Comparison of ENCODE assay signal across 15 mouse cellular contexts in genomic region chr1:116107010-116107723, GRCm38 (mm10).
"Had no signal": no experiment of that assay in that cellular context is flagged by ENCODE, and none has a peak within 500 bp of the region (broad histone marks: within the 10 kb centered on the region; RNA-seq: fewer than 3 reads in every experiment).

No protein-coding gene starts in this region.

- H3K27ac ChIP-seq: kidney, postnatal 0 days; limb, embryonic 15.5 days; liver, embryonic 12.5 days; midbrain, embryonic 10.5 days; stomach, embryonic 15.5 days had no signal

- H3K4me2 ChIP-seq: limb, embryonic 15.5 days; liver, embryonic 12.5 days; lung, embryonic 14.5 days; stomach, embryonic 15.5 days had no signal

- H3K36me3 ChIP-seq: limb, embryonic 15.5 days; liver, embryonic 12.5 days; midbrain, embryonic 10.5 days; stomach, embryonic 15.5 days had no signal

- ATAC-seq: liver, embryonic 12.5 days had no signal

- H3K9me3 ChIP-seq: limb, embryonic 15.5 days; liver, embryonic 12.5 days; midbrain, embryonic 10.5 days; stomach, embryonic 15.5 days had no signal

- H3K9ac ChIP-seq: limb, embryonic 15.5 days; liver, embryonic 12.5 days; lung, embryonic 14.5 days; stomach, embryonic 15.5 days had no signal

- H3K4me3 ChIP-seq: limb, embryonic 15.5 days; liver, embryonic 12.5 days; midbrain, embryonic 10.5 days; stomach, embryonic 15.5 days had no signal

- H3K4me1 ChIP-seq: limb, embryonic 15.5 days; liver, embryonic 12.5 days; midbrain, embryonic 10.5 days; stomach, embryonic 15.5 days had no signal

- DNase-seq: kidney, adult 9 months; kidney, postnatal 36 days; layer of hippocampus, adult 9-11 months; layer of hippocampus, postnatal 36 days; lung, embryonic 14.5 days; lung, postnatal 10 days; lung, postnatal 4 days; right cerebral cortex, postnatal 14 days; thymus, adult 2 months; thymus, postnatal 25 days had no signal

- H3K27me3 ChIP-seq: limb, embryonic 15.5 days; liver, embryonic 12.5 days; stomach, embryonic 15.5 days had no signal
